Mouse (Mus musculus): ENCODE data around the gene Alox12. TPM values are rescaled to one million over a fixed set of nuclear protein-coding genes. Genes with fewer than 3 reads are reported as not detected.

Alox12 gene
- total and polyA plus RNA-seq, 3 experiments, result 0.03 TPM; not detected in 2

- peaks cover 13 to 14% of the 10 kb centered on the region in 2 experiments for H3K27me3 ChIP-seq (ENCODE audit: control insufficient read depth in 1 of 2, insufficient read depth in 2 of 2, low read length in 2 of 2)
- no peaks in the 10 kb centered on the region for H3K9me3 ChIP-seq (replicated peaks; ENCODE audit: insufficient read depth, low read length)
- no peak overlapping the region for H3K9ac ChIP-seq (ENCODE audit: control insufficient read depth, low read depth, low read length, poor library complexity, severe bottlenecking)
- H3K4me3 ChIP-seq (ENCODE audit: control insufficient read depth in 1 of 2, insufficient read depth in 1 of 2, low read depth in 2 of 2, low read length in 2 of 2), result no peak overlapping the region
- H3K4me1 ChIP-seq (ENCODE audit: control insufficient read depth in 1 of 2, insufficient read depth in 2 of 2, low read length in 2 of 2), result peaks cover 0 to 3% of the 10 kb centered on the region in 2 experiments; a peak in 1 of 4 replicates
- H3K27ac ChIP-seq (ENCODE audit: control insufficient read depth, low read depth, low read length), result no peak overlapping the region
- H3K79me2 ChIP-seq (ENCODE audit: control insufficient read depth, insufficient read depth, low read length, poor library complexity), result no peaks in the 10 kb centered on the region
- no peaks in the 10 kb centered on the region for H3K36me3 ChIP-seq (ENCODE audit: control insufficient read depth in 1 of 2, insufficient read depth in 2 of 2, low read length in 2 of 2)
- no peak for TF ChIP-seq GABPA (IDR thresholded peaks at IDR 0.05; ENCODE audit: low read depth, low read length)
- no peak for TF ChIP-seq UBTF (IDR thresholded peaks at IDR 0.05; ENCODE audit: borderline replicate concordance, insufficient read depth, low read depth, low read length)
- TF ChIP-seq HCFC1 (IDR thresholded peaks at IDR 0.05; ENCODE audit: low read depth, low read length), result no peak
- TF ChIP-seq CHD2 (IDR thresholded peaks at IDR 0.05; ENCODE audit: low read length), result no peak
- TF ChIP-seq MAX (IDR thresholded peaks at IDR 0.05; ENCODE audit: low read length), result no peak
- no peak for TF ChIP-seq TCF12 (IDR thresholded peaks at IDR 0.05; ENCODE audit: low read depth, low read length)
- TF ChIP-seq POLR2AphosphoS2 (IDR thresholded peaks at IDR 0.05; ENCODE audit: low read length), result no peak
- no peak for TF ChIP-seq USF2 (IDR thresholded peaks at IDR 0.05; ENCODE audit: borderline replicate concordance in 1 of 2, insufficient read depth in 1 of 2, low read depth in 1 of 2, low read length in 2 of 2)
- TF ChIP-seq POLR2A (IDR thresholded peaks at IDR 0.05; ENCODE audit: control insufficient read depth in 1 of 2, insufficient read depth in 1 of 2, low read depth in 1 of 2, low read length in 2 of 2, poor library complexity in 1 of 2), result no peak
- TF ChIP-seq TBP (IDR thresholded peaks at IDR 0.05; ENCODE audit: low read depth, low read length), result no peak
- TF ChIP-seq NRF1 (IDR thresholded peaks at IDR 0.05; ENCODE audit: insufficient read depth, low read depth, low read length, poor library complexity, severe bottlenecking), result no peak
- no peak for TF ChIP-seq MYB (IDR thresholded peaks at IDR 0.05; ENCODE audit: low read depth, low read length)
- TF ChIP-seq CTCF (IDR thresholded peaks at IDR 0.05 in 2 of 3, conservative IDR thresholded peaks at IDR 0.05 in 1 of 3; ENCODE audit: control insufficient read depth in 1 of 3, insufficient read depth in 1 of 3, low read depth in 2 of 3, low read length in 3 of 3, poor library complexity in 1 of 3, severe bottlenecking in 1 of 3), result no peak
- no peak for TF ChIP-seq TAL1 (IDR thresholded peaks at IDR 0.05; ENCODE audit: low read length)
- TF ChIP-seq RCOR1 (IDR thresholded peaks at IDR 0.05; ENCODE audit: low read depth, low read length), result no peak
- no peak for TF ChIP-seq ZNF384 (IDR thresholded peaks at IDR 0.05; ENCODE audit: low read depth, low read length)
- no peak for TF ChIP-seq USF1 (IDR thresholded peaks at IDR 0.05; ENCODE audit: low read depth, low read length)
- no peak for TF ChIP-seq JUND (IDR thresholded peaks at IDR 0.05; ENCODE audit: low read depth, low read length)
- no peak for TF ChIP-seq RAD21 (IDR thresholded peaks at IDR 0.05; ENCODE audit: low read depth, low read length)
- TF ChIP-seq ZC3H11A (IDR thresholded peaks at IDR 0.05; ENCODE audit: low read depth, low read length), result no peak
- peak; percentile 84 for DNase-seq (ENCODE audit: low read depth, low spot score)
Observed at GRCm38 (mm10) chr11:70280441-70280840, 25.3 kb upstream of the Alox12 start.

GRCm38 (mm10) chr11:70278961-70279360 is 23.8 kb upstream of the Alox12 start:
- Histone ChIP-seq H3K9ac (ENCODE audit: control insufficient read depth, low read depth, low read length, poor library complexity, severe bottlenecking) (no peak overlapping the region), H3K79me2 (ENCODE audit: control insufficient read depth, insufficient read depth, low read length, poor library complexity) (no peaks in the 10 kb centered on the region), H3K27me3 (ENCODE audit: control insufficient read depth in 1 of 2, insufficient read depth in 2 of 2, low read length in 2 of 2) (peaks cover 9 to 11% of the 10 kb centered on the region in 2 experiments), H3K27ac (ENCODE audit: control insufficient read depth, low read depth, low read length) (no peak overlapping the region), H3K36me3 (ENCODE audit: control insufficient read depth in 1 of 2, insufficient read depth in 2 of 2, low read length in 2 of 2) (no peaks in the 10 kb centered on the region), H3K4me1 (ENCODE audit: control insufficient read depth in 1 of 2, insufficient read depth in 2 of 2, low read length in 2 of 2) (peaks cover 0 to 3% of the 10 kb centered on the region in 2 experiments; a peak in 1 of 4 replicates), H3K9me3 (replicated peaks; ENCODE audit: insufficient read depth, low read length) (no peaks in the 10 kb centered on the region), H3K4me3 (ENCODE audit: control insufficient read depth in 1 of 2, insufficient read depth in 1 of 2, low read depth in 2 of 2, low read length in 2 of 2) (no peak overlapping the region)
- TF ChIP-seq TAL1 (IDR thresholded peaks at IDR 0.05; ENCODE audit: low read length), result no peak
- no peak for TF ChIP-seq BHLHE40 (IDR thresholded peaks at IDR 0.05; ENCODE audit: borderline replicate concordance, low read depth, low read length)
- TF ChIP-seq MYC (IDR thresholded peaks at IDR 0.05; ENCODE audit: low read depth, low read length), result no peak
- no peak for TF ChIP-seq POLR2A (IDR thresholded peaks at IDR 0.05; ENCODE audit: control insufficient read depth in 1 of 2, insufficient read depth in 1 of 2, low read depth in 1 of 2, low read length in 2 of 2, poor library complexity in 1 of 2)
- TF ChIP-seq HCFC1 (IDR thresholded peaks at IDR 0.05; ENCODE audit: low read depth, low read length), result no peak
- TF ChIP-seq NELFE (IDR thresholded peaks at IDR 0.05; ENCODE audit: low read depth, low read length), result no peak
- TF ChIP-seq MAFK (IDR thresholded peaks at IDR 0.05; ENCODE audit: borderline replicate concordance, low read depth, low read length), result no peak
- no peak for DNase-seq (ENCODE audit: low read depth, low spot score)
